Mouse (Mus musculus) midbrain, embryonic 16.5 days (tissue): Measurements from ENCODE around the gene Sap30bp. TPM values are rescaled to one million over a fixed set of nuclear protein-coding genes. Genes with fewer than 3 reads are reported as not detected.

Experiments used
- ATAC-seq: fragments of 200-750 bp; cut with Nextera tagmentation; 2 replicates; pipeline ENCODE4 v1.8.0; 2017; ENCODE audit warnings: moderate TSS enrichment
- H3K27ac ChIP-seq: fragments of 300-500 bp; sonication (generic); 2 replicates; pipeline ENCODE4 v1.5.1; 2014; ENCODE audit warnings: mild to moderate bottlenecking, low read length, mixed read lengths
- H3K27me3 ChIP-seq: fragments of 300-500 bp; sonication (generic); 2 replicates; pipeline ENCODE4 v1.6.1; 2014; ENCODE audit warnings: low read depth, low read length, mixed read lengths; ENCODE audit not compliant: control insufficient read depth, insufficient read depth
- H3K36me3 ChIP-seq: fragments of 300-500 bp; sonication (generic); 2 replicates; pipeline ENCODE4 v1.6.1; 2014; ENCODE audit warnings: mild to moderate bottlenecking, low read length, moderate library complexity, mixed read lengths; ENCODE audit not compliant: control insufficient read depth, insufficient read depth
- H3K4me1 ChIP-seq: fragments of 300-500 bp; sonication (generic); 2 replicates; pipeline ENCODE4 v1.6.1; 2014; ENCODE audit warnings: mild to moderate bottlenecking, low read length, mixed read lengths; ENCODE audit not compliant: control insufficient read depth, insufficient read depth
- H3K4me2 ChIP-seq: fragments of 300-500 bp; sonication (generic); 2 replicates; pipeline ENCODE4 v1.6.1; 2014; ENCODE audit warnings: mild to moderate bottlenecking, low read length, mixed read lengths
- H3K4me3 ChIP-seq: fragments of 300-500 bp; sonication (generic); 2 replicates; pipeline ENCODE4 v1.5.1; 2014; ENCODE audit warnings: low read depth, mild to moderate bottlenecking, low read length, moderate library complexity, mixed read lengths
- H3K9ac ChIP-seq: fragments of 300-500 bp; sonication (generic); 2 replicates; pipeline ENCODE4 v1.6.1; 2014; ENCODE audit warnings: low read depth, low read length, mixed read lengths
- H3K9me3 ChIP-seq: fragments of 300-500 bp; sonication (generic); replicated peaks from 2 replicates; pipeline ENCODE4 v1.6.1; 2014; ENCODE audit warnings: mild to moderate bottlenecking, low read length, mixed read lengths; ENCODE audit not compliant: control insufficient read depth, poor library complexity, severe bottlenecking
- WGBS: fragments of 180-500 bp; shearing (Covaris S2); extraction: QIAGEN DNeasy Blood & Tissue Kit; methylation state at CpG from one replicate; pipeline ENCODE4 v1.1.7; 2014; 5-methylcytosine and 5-hydroxymethylcytosine counted together
- polyA plus RNA-seq: library from polyadenylated mRNA; unstranded; fragments of >200 nt; fragmentation: Nextera tagmentation; extraction: Ambion mirVana; gene quantifications from 2 replicates; pipeline ENCODE4 v1.2.1, GENCODE M21; 2015

Sap30bp gene
- polyA plus RNA-seq, 1 experiment from 2014 or later, result 49.0 TPM

GRCm38 (mm10) chr11:116000607-116001006 is 67.5 kb downstream of the Sap30bp start:
- ATAC-seq, result no peak
- no peak overlapping the region for H3K27ac ChIP-seq
- whole genome bisulfite sequencing, result 22% methylated on average over 10 of the region's 10 CpGs
- no peak overlapping the region for H3K4me3 ChIP-seq
- no peak overlapping the region for H3K9ac ChIP-seq
- no peaks in the 10 kb centered on the region for H3K36me3 ChIP-seq
- H3K9me3 ChIP-seq, result no peaks in the 10 kb centered on the region
- H3K27me3 ChIP-seq, result no peaks in the 10 kb centered on the region
- peaks cover 15% of the 10 kb centered on the region for H3K4me1 ChIP-seq
- no peak overlapping the region for H3K4me2 ChIP-seq

GRCm38 (mm10) chr11:116001725-116002124 is 68.6 kb downstream of the Sap30bp start:
- H3K36me3 ChIP-seq, result no peaks in the 10 kb centered on the region
- H3K27me3 ChIP-seq, result no peaks in the 10 kb centered on the region
- peaks cover 15% of the 10 kb centered on the region for H3K4me1 ChIP-seq
- no peak overlapping the region for H3K9ac ChIP-seq
- 84% methylated on average over 6 of the region's 6 CpGs for WGBS
- H3K9me3 ChIP-seq, result no peaks in the 10 kb centered on the region
- H3K4me3 ChIP-seq, result no peak overlapping the region
- H3K27ac ChIP-seq, result no peak overlapping the region
- H3K4me2 ChIP-seq, result no peak overlapping the region
- ATAC-seq, result no peak

- no peak for ATAC-seq
Observed at GRCm38 (mm10) chr11:116002894-116003293, 69.8 kb downstream of the Sap30bp start.

GRCm38 (mm10) chr11:116004186-116004823 is 71.2 kb downstream of the Sap30bp start:
- H3K9ac ChIP-seq, result peak overlapping the region; percentile 61
- peak overlapping the region; percentile 70 for H3K4me2 ChIP-seq
- ATAC-seq, result no peak
- peak overlapping the region; percentile 33 for H3K4me3 ChIP-seq
- no peaks in the 10 kb centered on the region for H3K9me3 ChIP-seq
- 30% methylated on average over 8 of the region's 8 CpGs for WGBS
- H3K4me1 ChIP-seq, result peaks cover 15% of the 10 kb centered on the region
- H3K27me3 ChIP-seq, result no peaks in the 10 kb centered on the region
- peak overlapping the region; percentile 55; the same call in 1 of the 2 replicates for H3K27ac ChIP-seq
- no peaks in the 10 kb centered on the region for H3K36me3 ChIP-seq

More at GRCm38 (mm10) chr11:116002894-116003293, 69.8 kb downstream of the Sap30bp start:
- Histone ChIP-seq H3K9ac (no peak overlapping the region), H3K27me3 (no peaks in the 10 kb centered on the region), H3K36me3 (no peaks in the 10 kb centered on the region), H3K4me1 (peaks cover 15% of the 10 kb centered on the region), H3K4me2 (no peak overlapping the region), H3K27ac (no peak overlapping the region), H3K4me3 (no peak overlapping the region), H3K9me3 (no peaks in the 10 kb centered on the region)
- 81% methylated on average over 3 of the region's 3 CpGs for WGBS

- 7% methylated on average over 54 of the region's 54 CpGs for WGBS
- H3K36me3 ChIP-seq, result no peaks in the 10 kb centered on the region
Observed at GRCm38 (mm10) chr11:116004840-116005700, 72.0 kb downstream of the Sap30bp start.

GRCm38 (mm10) chr11:116005701-116006419 is 72.8 kb downstream of the Sap30bp start:
- no peaks in the 10 kb centered on the region for H3K27me3 ChIP-seq
- H3K36me3 ChIP-seq, result no peaks in the 10 kb centered on the region
- no peak overlapping the region for H3K27ac ChIP-seq
- H3K4me3 ChIP-seq, result no peak overlapping the region; the same call in 1 of the 2 replicates
- H3K4me2 ChIP-seq, result no peak overlapping the region
- ATAC-seq, result no peak
- H3K9ac ChIP-seq, result peak overlapping the region; percentile 61; the same call in 1 of the 2 replicates
- 67% methylated on average over 9 of the region's 9 CpGs for WGBS
- peaks cover 15% of the 10 kb centered on the region for H3K4me1 ChIP-seq
- H3K9me3 ChIP-seq, result no peaks in the 10 kb centered on the region

More at GRCm38 (mm10) chr11:116004840-116005700, 72.0 kb downstream of the Sap30bp start:
- Histone ChIP-seq H3K4me1 (peaks cover 15% of the 10 kb centered on the region), H3K9me3 (no peaks in the 10 kb centered on the region), H3K4me2 (peak overlapping the region; percentile 70), H3K27me3 (no peaks in the 10 kb centered on the region), H3K27ac (peak overlapping the region; percentile 55; the same call in 1 of the 2 replicates), H3K4me3 (peak overlapping the region; percentile 33), H3K9ac (peak overlapping the region; percentile 61)
- 0 out of 2 replicates have a peak, but pooled peaks have one; percentile 26 for ATAC-seq

GRCm38 (mm10) chr11:116007095-116007850 is 74.2 kb downstream of the Sap30bp start:
- no peaks in the 10 kb centered on the region for H3K36me3 ChIP-seq
- 94% methylated on average over 25 of the region's 28 CpGs for WGBS
- no peak overlapping the region for H3K27ac ChIP-seq

GRCm38 (mm10) chr11:116008411-116008810 is 75.3 kb downstream of the Sap30bp start:
- Histone ChIP-seq H3K4me1 (peaks cover 23% of the 10 kb centered on the region), H3K9ac (no peak overlapping the region), H3K27me3 (no peaks in the 10 kb centered on the region), H3K27ac (no peak overlapping the region), H3K4me3 (no peak overlapping the region), H3K36me3 (no peaks in the 10 kb centered on the region), H3K4me2 (no peak overlapping the region), H3K9me3 (no peaks in the 10 kb centered on the region)
- no peak for ATAC-seq
- 94% methylated on average over 11 of the region's 11 CpGs for WGBS

More at GRCm38 (mm10) chr11:116007095-116007850, 74.2 kb downstream of the Sap30bp start:
- no peak overlapping the region for H3K4me2 ChIP-seq
- no peak for ATAC-seq
- H3K9ac ChIP-seq, result no peak overlapping the region
- no peaks in the 10 kb centered on the region for H3K27me3 ChIP-seq
- H3K4me3 ChIP-seq, result no peak overlapping the region
- no peaks in the 10 kb centered on the region for H3K9me3 ChIP-seq
- H3K4me1 ChIP-seq, result peaks cover 23% of the 10 kb centered on the region
